Comparison of ENCODE assay signal across 14 mouse cellular contexts in genomic region chr5:38064701-38065100, GRCm38 (mm10). TPM values are rescaled to one million over a fixed set of nuclear protein-coding genes. Genes with fewer than 3 reads are reported as not detected.
A peak's percentile ranks its signal among the peaks of the same experiment; 100 is the strongest.
DNase-seq lines count a peak whose midpoint lies in the region; ATAC-seq lines count a peak whose summit lies in the region.
"Had no signal": no experiment of that assay in that cellular context is flagged by ENCODE, and none has a peak within 500 bp of the region (broad histone marks: within the 10 kb centered on the region; RNA-seq: fewer than 3 reads in every experiment).

No protein-coding gene starts in this region.

- 0 out of 2 replicates have a peak, but pooled peaks cover 4% of the 10 kb centered on the region for H3K4me1 ChIP-seq in heart, embryonic 10.5 days
- H3K4me1 ChIP-seq in midbrain, embryonic 10.5 days, result peaks cover 76% of the 10 kb centered on the region
- H3K4me1 ChIP-seq in midbrain, embryonic 16.5 days (ENCODE audit: control insufficient read depth, insufficient read depth, low read length), result no peaks in the 10 kb centered on the region; the same call in 1 of the 2 replicates
- H3K4me1 ChIP-seq in limb, embryonic 10.5 days, result peaks cover 72% of the 10 kb centered on the region

- no peaks in the 10 kb centered on the region for H3K27me3 ChIP-seq in heart, embryonic 10.5 days (ENCODE audit: insufficient read depth, poor library complexity, severe bottlenecking)
- H3K27me3 ChIP-seq in midbrain, embryonic 10.5 days (ENCODE audit: low read depth, poor library complexity, severe bottlenecking), result no peaks in the 10 kb centered on the region
- H3K27me3 ChIP-seq in midbrain, embryonic 16.5 days (ENCODE audit: control insufficient read depth, insufficient read depth, low read depth, low read length), result no peaks in the 10 kb centered on the region
- no peaks in the 10 kb centered on the region for H3K27me3 ChIP-seq in limb, embryonic 10.5 days (ENCODE audit: low read depth, poor library complexity, severe bottlenecking)
- H3K27me3 ChIP-seq: kidney, embryonic 15.5 days had no signal

- H3K9ac ChIP-seq in midbrain, embryonic 16.5 days (ENCODE audit: low read depth, low read length), result no peak overlapping the region
- H3K9ac ChIP-seq: kidney, embryonic 15.5 days had no signal

- H3K36me3 ChIP-seq in heart, embryonic 10.5 days, result no peaks in the 10 kb centered on the region
- no peaks in the 10 kb centered on the region for H3K36me3 ChIP-seq in midbrain, embryonic 10.5 days
- H3K36me3 ChIP-seq in midbrain, embryonic 16.5 days (ENCODE audit: control insufficient read depth, insufficient read depth, low read length), result no peaks in the 10 kb centered on the region
- H3K36me3 ChIP-seq in limb, embryonic 10.5 days, result no peaks in the 10 kb centered on the region
- H3K36me3 ChIP-seq: kidney, embryonic 15.5 days had no signal

- no peak overlapping the region for H3K27ac ChIP-seq in heart, embryonic 10.5 days
- peak overlapping the region; percentile 34 for H3K27ac ChIP-seq in midbrain, embryonic 10.5 days (replicated peaks)
- no peak overlapping the region for H3K27ac ChIP-seq in midbrain, embryonic 16.5 days (ENCODE audit: low read length)
- H3K27ac ChIP-seq in limb, embryonic 10.5 days, result peak overlapping the region; percentile 73
- H3K27ac ChIP-seq: hindbrain, postnatal 0 days; kidney, embryonic 15.5 days had no signal

- peak; percentile 92 for DNase-seq in heart, adult 11 months
- DNase-seq in heart, embryonic 10.5 days (ENCODE audit: low spot score), result no peak
- DNase-seq in midbrain, embryonic 10.5 days (ENCODE audit: low spot score), result peak; percentile 32
- DNase-seq in embryo, embryonic 10.5 days (ENCODE audit: low spot score), result peak; percentile 49
- DNase-seq in limb, embryonic 10.5 days (ENCODE audit: low spot score), result peak; percentile 53
- DNase-seq in natural killer cell, adult 2 months (ENCODE audit: low spot score in 2 of 2), result no peak
- DNase-seq in Muller cell, postnatal 12 days (ENCODE audit: inconsistent ontology term), result no peak
- DNase-seq: cerebellum, adult 9-11 months; liver; right cerebral cortex, postnatal 14 days had no signal

- no peak for ATAC-seq in midbrain, embryonic 16.5 days
- ATAC-seq: hindbrain, postnatal 0 days had no signal

- H3K4me2 ChIP-seq in midbrain, embryonic 16.5 days (ENCODE audit: low read length), result no peak overlapping the region
- H3K4me2 ChIP-seq: kidney, embryonic 15.5 days had no signal

- no peaks in the 10 kb centered on the region for H3K9me3 ChIP-seq in heart, embryonic 10.5 days
- no peaks in the 10 kb centered on the region for H3K9me3 ChIP-seq in midbrain, embryonic 10.5 days (replicated peaks)
- no peaks in the 10 kb centered on the region for H3K9me3 ChIP-seq in midbrain, embryonic 16.5 days (replicated peaks; ENCODE audit: control insufficient read depth, low read length, poor library complexity, severe bottlenecking)
- H3K9me3 ChIP-seq in limb, embryonic 10.5 days (replicated peaks), result no peaks in the 10 kb centered on the region
- H3K9me3 ChIP-seq: kidney, embryonic 15.5 days had no signal

- 33% methylated on average over 5 of the region's 5 CpGs for WGBS in heart, embryonic 10.5 days
- WGBS in midbrain, embryonic 10.5 days, result 15% methylated on average over 5 of the region's 5 CpGs
- WGBS in midbrain, embryonic 16.5 days, result 16% methylated on average over 5 of the region's 5 CpGs
- 22% methylated on average over 5 of the region's 5 CpGs for WGBS in limb, embryonic 10.5 days

- no peak overlapping the region for H3K4me3 ChIP-seq in heart, embryonic 10.5 days
- H3K4me3 ChIP-seq in midbrain, embryonic 10.5 days, result no peak overlapping the region
- no peak overlapping the region for H3K4me3 ChIP-seq in midbrain, embryonic 16.5 days (ENCODE audit: low read depth, low read length)
- no peak overlapping the region for H3K4me3 ChIP-seq in limb, embryonic 10.5 days
- H3K4me3 ChIP-seq: kidney, embryonic 15.5 days; myocyte had no signal

RNA-seq across cellular contexts. Expression of gene Stx18, which starts 26.2 kb away (rescaled TPM):
- 37.2 and 43.0 TPM in 2 replicates for polyA plus RNA-seq in heart, embryonic 10.5 days (2016; fragmentation: Nextera tagmentation; extraction: Ambion mirVana)
- polyA plus RNA-seq in midbrain, embryonic 10.5 days (2016; fragmentation: Nextera tagmentation; extraction: Ambion mirVana), result 48.6 and 55.8 TPM in 2 replicates
- polyA plus RNA-seq in midbrain, embryonic 16.5 days (2015; fragmentation: Nextera tagmentation; extraction: Ambion mirVana), result 31.8 and 32.6 TPM in 2 replicates
- 49.4 and 53.4 TPM in 2 replicates for polyA plus RNA-seq in limb, embryonic 10.5 days (2016; fragmentation: Nextera tagmentation; extraction: Ambion mirVana)

Comparison
In these comparisons a context has a peak if more than half of its experiments do, and no peak if none do; other contexts are left out.
1. DNase-seq: peak in heart, adult 11 months (single experiment), midbrain, embryonic 10.5 days (single experiment), embryo, embryonic 10.5 days (single experiment) and limb, embryonic 10.5 days (single experiment); none in heart, embryonic 10.5 days (single experiment), natural killer cell, adult 2 months (0 of 2) and Muller cell, postnatal 12 days (single experiment).
2. H3K27ac ChIP-seq: peak in midbrain, embryonic 10.5 days (single experiment) and limb, embryonic 10.5 days (single experiment); none in heart, embryonic 10.5 days (single experiment) and midbrain, embryonic 16.5 days (single experiment).